Mouse (Mus musculus): ENCODE measurements at regions not wholly inside any gene's neighbourhood (a gene's known extent, or its start where the extent isn't known, plus 50 kb on each side); places are given as distances from the start of the nearest gene placed in this dataset.

DNA sequence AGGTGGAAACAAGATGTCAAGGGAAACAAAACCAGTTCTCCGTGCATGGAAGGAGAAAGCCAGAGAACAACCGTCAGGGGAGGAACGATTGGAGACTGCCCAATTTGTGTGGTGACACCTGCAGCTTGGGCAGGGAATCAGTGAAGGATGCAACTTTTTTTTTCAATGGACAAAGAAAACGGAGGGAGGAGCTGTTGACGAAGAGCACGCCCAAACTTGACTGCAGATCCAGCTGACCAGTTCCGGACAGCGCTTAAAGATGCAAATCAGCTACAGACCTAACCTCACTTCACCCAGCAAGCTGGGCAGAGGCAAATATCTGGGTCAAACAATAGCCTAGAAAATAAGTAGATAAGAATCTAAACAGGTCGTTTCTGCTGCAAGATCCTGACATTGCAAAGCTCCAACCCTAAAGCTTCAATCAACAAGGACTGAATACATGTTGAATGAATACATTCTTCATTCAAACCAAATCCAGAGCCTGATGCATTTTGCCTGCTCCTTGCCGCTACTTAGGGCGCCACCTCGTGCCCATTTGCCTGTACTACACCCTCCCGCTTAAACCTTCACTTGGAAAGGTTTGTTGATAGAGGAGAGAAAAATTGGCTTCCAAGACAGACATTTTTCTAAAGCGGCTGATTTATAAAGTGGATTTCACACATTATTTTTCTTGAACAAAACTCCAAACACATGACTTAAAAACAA is 136.2 kb downstream of the Katnal1 start:
- TF ChIP-seq MAFK (IDR thresholded peaks at IDR 0.05; ENCODE audit: insufficient replicate concordance, low read length) (no peak), POLR2AphosphoS2 (IDR thresholded peaks at IDR 0.05; ENCODE audit: low read depth, low read length) (no peak), CTCF (conservative IDR thresholded peaks at IDR 0.05 in 1 of 2, IDR thresholded peaks at IDR 0.05 in 1 of 2; ENCODE audit: low read depth in 2 of 2, low read length in 2 of 2) (peak; percentile 85 to 94), USF1 (IDR thresholded peaks at IDR 0.05; ENCODE audit: low read depth, low read length) (no peak)

Measured in CH12.LX (cell line).